Mouse (Mus musculus): ENCODE results near the gene Pold2. TPM values are rescaled to one million over a fixed set of nuclear protein-coding genes. Genes with fewer than 3 reads are reported as not detected.
A peak's percentile ranks its signal among the peaks of the same experiment; 100 is the strongest.

Pold2 gene
- total RNA-seq (2014; fragmentation: Nextera tagmentation) (115 and 138 TPM in 2 replicates), total RNA-seq (2017) (55.7 and 85.8 TPM in 2 replicates)

- ATAC-seq (replicated peaks; ENCODE audit: low FRiP score, low TSS enrichment, poor library complexity, severe bottlenecking): peak; percentile 95
Measured at GRCm38 (mm10) chr11:5877921-5878526, at the start of gene Pold2. Gene Pold2, minus strand, starts transcription at chr11:5878292.

DNA sequence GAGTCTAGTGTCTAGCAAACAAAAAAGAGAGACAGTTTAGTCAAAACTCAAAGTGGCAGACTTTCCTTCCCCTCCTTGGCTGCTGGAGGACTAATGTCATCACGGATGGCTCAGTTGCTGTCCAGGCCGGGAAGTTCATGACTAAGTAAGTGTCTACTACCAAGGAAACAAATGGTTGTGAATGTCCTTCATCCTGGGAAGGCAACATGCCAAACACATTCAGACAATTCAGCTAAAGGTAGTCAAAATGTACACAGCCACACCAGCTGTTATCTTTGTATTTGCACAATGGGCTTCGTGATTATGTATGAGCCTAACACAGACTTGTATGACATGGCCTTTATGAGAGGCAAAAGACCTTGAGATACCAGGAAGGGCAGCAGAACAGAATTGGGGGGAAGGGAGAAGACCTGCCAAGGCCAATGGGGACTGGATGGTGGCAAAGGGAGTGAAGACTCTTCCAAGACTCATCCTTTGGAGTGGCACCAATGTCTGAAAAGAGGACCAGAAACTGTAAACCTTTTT lies 48.7 kb upstream of the Pold2 start:
- ATAC-seq (replicated peaks; ENCODE audit: low FRiP score, low TSS enrichment, poor library complexity, severe bottlenecking): no peak

GRCm38 (mm10) chr11:5924699-5925098 lies 46.6 kb upstream of the Pold2 start:
- ATAC-seq (replicated peaks; ENCODE audit: low FRiP score, low TSS enrichment, poor library complexity, severe bottlenecking): no peak

DNA sequence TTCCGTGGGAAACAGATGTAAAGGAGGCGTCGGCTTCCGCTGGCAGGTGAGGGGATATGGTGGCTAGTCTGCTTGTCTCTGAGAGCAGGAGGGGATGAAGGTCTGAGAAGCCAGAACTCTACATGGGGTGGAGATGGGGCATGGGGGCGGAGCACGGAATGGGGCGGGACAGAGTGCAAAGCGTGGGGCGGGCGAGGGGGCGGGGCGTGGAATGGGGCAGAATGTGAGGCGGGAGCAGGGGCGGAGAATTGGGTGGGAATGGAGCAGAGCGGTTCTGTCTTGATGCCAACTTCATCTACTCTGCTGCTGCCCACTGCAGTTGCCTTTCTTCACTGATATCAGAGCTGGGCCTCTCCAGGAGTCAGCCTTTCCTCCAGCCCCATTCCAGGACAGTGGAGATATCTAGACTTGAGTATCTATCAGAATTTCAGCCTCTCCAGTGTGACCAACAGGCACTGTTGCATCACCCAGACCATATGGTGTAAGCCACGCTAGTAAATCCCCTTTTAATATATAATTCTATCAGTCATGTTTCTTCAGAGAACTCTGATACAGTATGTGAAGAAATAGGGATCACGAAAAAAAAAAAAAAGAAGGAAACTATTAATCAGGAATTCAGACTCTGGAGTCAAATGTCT lies 42.4 kb upstream of the Pold2 start:
- peak; percentile 84 for ATAC-seq (replicated peaks; ENCODE audit: low FRiP score, low TSS enrichment, poor library complexity, severe bottlenecking)

- no peak for ATAC-seq (replicated peaks; ENCODE audit: low FRiP score, low TSS enrichment, poor library complexity, severe bottlenecking)
Measured at GRCm38 (mm10) chr11:5919606-5920005, 41.5 kb upstream of the Pold2 start.

DNA sequence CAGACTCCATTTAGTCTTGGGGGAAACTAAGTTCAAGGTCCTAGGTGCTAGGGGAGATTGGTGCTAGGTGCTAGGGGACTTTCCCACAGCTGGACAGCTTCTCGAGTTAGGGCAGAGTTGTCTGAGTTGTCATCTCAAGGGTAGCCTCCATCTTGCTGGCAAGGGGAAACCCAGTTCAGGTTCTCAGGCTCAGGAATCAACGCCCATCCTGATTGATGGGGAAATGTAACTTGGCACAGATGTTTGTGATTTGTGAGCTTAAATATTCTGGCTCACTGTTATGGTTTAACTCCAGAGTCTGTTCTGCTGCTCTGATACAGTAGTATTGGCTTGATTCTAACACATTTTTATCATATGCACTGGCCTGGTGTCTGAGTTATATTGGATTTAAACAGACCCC lies 40.0 kb upstream of the Pold2 start:
- ATAC-seq (replicated peaks; ENCODE audit: low FRiP score, low TSS enrichment, poor library complexity, severe bottlenecking): no peak

DNA sequence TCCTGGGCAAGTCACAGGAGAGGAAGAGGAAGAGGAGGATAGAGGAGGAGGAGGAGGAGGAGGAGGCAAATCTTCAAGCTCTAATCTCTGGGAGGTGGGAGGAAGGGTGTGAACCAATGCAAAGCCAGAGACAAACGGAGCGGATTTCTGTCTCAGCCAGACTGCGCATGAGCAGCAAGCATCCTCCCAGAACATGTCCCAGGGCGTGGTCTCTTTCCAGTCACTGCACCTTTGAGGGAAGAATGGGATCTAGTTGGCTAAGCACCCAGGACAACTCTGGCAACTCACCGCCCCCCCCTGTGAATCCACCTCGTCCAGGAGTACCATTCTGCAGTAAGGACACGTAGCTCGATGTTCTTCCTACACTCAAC lies 38.1 kb upstream of the Pold2 start:
- ATAC-seq (replicated peaks; ENCODE audit: low FRiP score, low TSS enrichment, poor library complexity, severe bottlenecking): no peak

DNA sequence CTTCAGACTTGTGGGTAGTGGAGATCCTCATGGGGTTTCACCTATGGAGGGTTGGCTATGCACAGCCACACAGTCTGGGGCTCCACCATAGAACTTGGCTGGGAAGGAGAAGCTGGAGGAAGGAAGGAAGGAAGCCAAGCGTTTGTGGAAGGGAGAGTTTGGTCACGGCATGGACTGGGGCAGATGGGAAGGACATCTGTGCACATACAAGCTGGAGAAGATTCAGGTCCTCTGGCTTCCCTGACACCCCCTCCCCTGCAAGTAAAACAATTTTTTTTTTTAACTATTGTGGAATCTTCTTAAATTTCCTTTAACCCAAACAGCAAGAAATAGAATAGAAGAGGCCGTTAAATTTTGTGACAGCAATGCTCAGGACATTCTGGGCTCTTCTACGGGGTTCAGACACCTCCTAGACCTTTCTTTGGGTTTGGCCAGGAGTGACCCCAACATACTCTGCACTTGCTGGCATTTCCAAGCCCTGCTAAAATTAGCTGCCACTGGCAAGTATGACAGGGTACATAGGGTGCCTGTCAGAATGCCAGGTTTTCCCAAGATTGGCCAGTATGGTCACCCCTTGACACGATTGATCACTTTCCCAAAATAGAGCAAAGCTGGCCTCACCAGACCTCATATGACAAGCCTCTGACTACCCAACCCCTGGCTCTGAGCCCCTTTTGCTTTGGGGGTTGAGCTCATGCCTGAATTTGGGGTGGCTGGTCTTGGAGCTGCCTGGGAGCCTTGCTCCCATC lies 37.5 kb upstream of the Pold2 start:
- ATAC-seq (replicated peaks; ENCODE audit: low FRiP score, low TSS enrichment, poor library complexity, severe bottlenecking): no peak

DNA sequence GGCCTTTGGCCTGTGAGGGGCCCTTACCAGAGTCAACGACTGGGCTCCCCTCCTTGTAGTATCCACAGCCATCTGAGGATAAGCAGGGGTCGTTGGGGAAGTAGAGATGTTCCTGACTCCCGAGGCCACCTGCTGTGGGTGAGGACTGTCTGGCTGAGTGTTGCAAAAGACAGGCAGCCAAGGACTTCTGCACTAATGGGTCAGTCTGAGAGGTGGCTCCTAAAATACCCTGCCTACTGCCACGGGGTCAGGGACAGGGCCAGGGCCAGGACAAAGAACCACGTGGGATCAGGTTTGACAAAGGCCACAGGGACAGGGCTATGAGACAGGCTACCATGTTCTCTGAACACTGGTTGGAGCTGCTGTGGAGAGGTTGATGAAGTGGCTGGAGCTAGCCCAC lies 36.8 kb upstream of the Pold2 start:
- ATAC-seq (replicated peaks; ENCODE audit: low FRiP score, low TSS enrichment, poor library complexity, severe bottlenecking): no peak

GRCm38 (mm10) chr11:5913936-5914335 lies 35.8 kb upstream of the Pold2 start:
- no peak for ATAC-seq (replicated peaks; ENCODE audit: low FRiP score, low TSS enrichment, poor library complexity, severe bottlenecking)

- ATAC-seq (replicated peaks; ENCODE audit: low FRiP score, low TSS enrichment, poor library complexity, severe bottlenecking): no peak
Measured at GRCm38 (mm10) chr11:5913256-5913655, 35.2 kb upstream of the Pold2 start.

- no peak; the same call in 1 of the 2 replicates for ATAC-seq (replicated peaks; ENCODE audit: low FRiP score, low TSS enrichment, poor library complexity, severe bottlenecking)
Measured at GRCm38 (mm10) chr11:5912635-5913034, 34.5 kb upstream of the Pold2 start.

DNA sequence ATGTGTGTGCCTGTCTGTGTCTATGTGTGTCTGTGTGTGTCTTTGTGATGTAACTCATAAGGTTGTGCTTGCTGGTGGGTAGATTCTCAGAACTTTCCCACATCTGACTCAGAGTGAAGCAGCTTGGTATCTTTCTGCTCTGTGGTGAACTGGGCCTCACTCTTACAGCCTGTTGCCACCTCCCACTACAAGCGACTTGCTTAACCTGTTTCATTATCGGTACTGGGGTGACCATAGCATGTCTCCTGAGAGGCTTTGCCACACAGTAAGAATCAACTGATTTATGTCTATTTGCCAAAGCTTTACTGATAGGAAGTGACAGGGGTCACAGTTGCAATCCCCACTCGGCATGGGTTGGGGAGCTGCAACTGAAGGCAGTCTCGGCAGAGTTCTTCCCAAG lies 30.6 kb upstream of the Pold2 start:
- ATAC-seq (replicated peaks; ENCODE audit: low FRiP score, low TSS enrichment, poor library complexity, severe bottlenecking): no peak

DNA sequence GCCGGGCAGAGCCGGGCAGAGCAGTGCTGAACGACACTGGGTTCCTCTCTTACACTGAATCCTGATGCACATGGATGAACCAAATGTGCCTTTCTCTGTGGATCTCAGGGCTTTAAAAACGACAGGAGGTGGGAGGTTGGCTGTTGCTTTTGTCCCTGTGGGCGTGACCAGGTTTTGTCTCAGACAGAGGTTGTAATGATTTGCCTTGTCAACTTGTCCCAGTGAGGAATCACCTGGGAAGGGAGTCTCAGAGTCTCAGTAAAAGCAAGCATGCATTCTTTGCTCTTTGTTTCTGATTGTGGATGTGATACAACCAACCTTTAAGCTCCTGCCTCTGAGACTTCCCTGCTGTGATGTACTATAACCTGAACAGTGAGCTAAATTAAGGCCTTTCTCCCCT lies 29.0 kb upstream of the Pold2 start:
- no peak for ATAC-seq (replicated peaks; ENCODE audit: low FRiP score, low TSS enrichment, poor library complexity, severe bottlenecking)

- no peak for ATAC-seq (replicated peaks; ENCODE audit: low FRiP score, low TSS enrichment, poor library complexity, severe bottlenecking)
Measured at GRCm38 (mm10) chr11:5905778-5906518, 27.9 kb upstream of the Pold2 start.

DNA sequence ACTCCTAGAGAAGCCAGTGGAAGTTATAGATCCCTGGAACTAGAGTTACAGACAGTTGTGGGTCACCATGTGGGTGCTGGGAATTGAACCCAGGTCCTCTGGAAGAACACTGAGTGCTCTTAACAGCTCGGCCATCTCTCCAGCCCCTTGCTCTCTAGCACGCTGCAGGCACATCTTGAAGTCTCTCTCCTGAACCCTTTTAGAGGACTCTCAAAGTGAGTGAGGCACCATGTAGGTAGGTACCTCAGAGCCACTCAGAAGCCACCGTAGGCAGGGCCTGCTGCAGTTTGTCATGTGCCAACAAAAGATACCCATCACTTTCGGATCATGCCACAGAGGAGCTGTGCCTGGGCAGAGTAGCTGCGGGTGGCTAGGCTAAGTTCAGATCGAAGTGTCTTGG lies 26.8 kb upstream of the Pold2 start:
- ATAC-seq (replicated peaks; ENCODE audit: low FRiP score, low TSS enrichment, poor library complexity, severe bottlenecking): no peak

GRCm38 (mm10) chr11:5904357-5904756 lies 26.3 kb upstream of the Pold2 start:
- no peak for ATAC-seq (replicated peaks; ENCODE audit: low FRiP score, low TSS enrichment, poor library complexity, severe bottlenecking)

DNA sequence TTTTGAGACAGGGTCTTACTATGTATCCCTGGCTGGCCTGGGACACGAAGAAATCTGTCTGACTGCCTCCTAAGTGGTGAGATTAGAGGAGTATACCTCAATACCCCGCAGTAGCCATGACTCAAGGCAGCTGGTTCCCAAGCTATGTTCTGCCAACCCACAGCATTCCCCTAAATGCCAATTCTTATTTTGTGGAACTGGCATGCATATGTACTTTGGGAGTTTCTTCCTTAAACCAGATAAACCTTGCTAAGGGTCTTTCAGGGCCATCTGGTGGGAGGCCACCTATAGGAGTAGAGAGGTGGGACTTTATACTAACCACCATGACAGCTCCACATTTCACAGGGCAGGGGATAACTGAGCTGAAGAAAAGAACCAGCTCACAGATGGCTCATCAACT lies 25.8 kb upstream of the Pold2 start:
- no peak for ATAC-seq (replicated peaks; ENCODE audit: low FRiP score, low TSS enrichment, poor library complexity, severe bottlenecking)

- no peak for ATAC-seq (replicated peaks; ENCODE audit: low FRiP score, low TSS enrichment, poor library complexity, severe bottlenecking)
Measured at GRCm38 (mm10) chr11:5902390-5902789, 24.3 kb upstream of the Pold2 start.

GRCm38 (mm10) chr11:5901950-5902349 lies 23.9 kb upstream of the Pold2 start:
- ATAC-seq (replicated peaks; ENCODE audit: low FRiP score, low TSS enrichment, poor library complexity, severe bottlenecking): no peak

Data from megakaryocyte-erythroid progenitor cell, adult 5-6 weeks (primary cell).